Comparison of ENCODE assay signal across 22 mouse cellular contexts in the genomic region with DNA sequence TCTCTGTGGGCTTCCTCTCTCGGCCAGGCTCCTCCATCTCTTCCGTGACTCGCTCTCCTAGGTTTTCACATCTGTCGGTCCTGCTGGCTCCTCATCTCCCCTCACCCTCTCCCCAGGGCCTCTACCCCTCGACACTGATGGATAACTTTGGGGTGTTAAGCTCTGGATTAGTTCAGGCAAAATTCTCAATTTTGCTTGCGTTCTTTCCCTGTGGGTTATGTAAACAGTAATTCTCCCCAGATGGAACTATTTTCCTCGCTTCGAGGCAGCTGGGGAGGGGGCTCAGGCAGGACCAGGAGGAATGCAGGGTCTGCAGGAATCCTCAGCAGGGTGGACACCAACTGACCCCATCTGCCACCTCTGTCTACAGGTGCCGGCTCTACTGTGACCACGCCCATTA. TPM values are rescaled to one million over a fixed set of nuclear protein-coding genes. Genes with fewer than 3 reads are reported as not detected.
A peak's percentile ranks its signal among the peaks of the same experiment; 100 is the strongest.
DNase-seq lines count a peak whose midpoint lies in the region; ATAC-seq and TF ChIP-seq lines count a peak whose summit lies in the region.
"Had no signal": no experiment of that assay in that cellular context is flagged by ENCODE, and none has a peak within 500 bp of the region (broad histone marks: within the 10 kb centered on the region; RNA-seq: fewer than 3 reads in every experiment).

No protein-coding gene starts in this region.

- no peak for DNase-seq in layer of hippocampus, adult 2 months (ENCODE audit: low spot score in 2 of 2)
- no peak for DNase-seq in layer of hippocampus, adult 11-12 months (ENCODE audit: low spot score)
- DNase-seq in limb, embryonic 10.5 days (ENCODE audit: low spot score) = no peak
- DNase-seq in adipocyte (ENCODE audit: low spot score) = no peak
- no peak for DNase-seq in liver
- DNase-seq: adrenal gland, adult 2 months; cerebellum, postnatal 36 days; heart, adult 18-20 months; heart, postnatal 4 days; kidney, postnatal 4 days; lung, adult 18-20 months; lung, postnatal 36 days; right cerebral cortex, adult 18-20 months; spleen, adult 18-20 months had no signal

- no peak for ATAC-seq in embryonic facial prominence, embryonic 13.5 days (ENCODE audit: insufficient number of reproducible peaks, insufficient read depth, low FRiP score, low TSS enrichment, low read depth)
- no peak for ATAC-seq in stomach, embryonic 16.5 days (ENCODE audit: insufficient read depth, low FRiP score)
- ATAC-seq: hindbrain, postnatal 0 days had no signal

- H3K9ac ChIP-seq in embryonic facial prominence, embryonic 13.5 days = peak overlapping the region; percentile 57
- peak overlapping the region; percentile 48; the same call in 1 of the 2 replicates for H3K9ac ChIP-seq in stomach, embryonic 16.5 days (ENCODE audit: low read length)
- H3K9ac ChIP-seq: heart, embryonic 15.5 days; kidney, embryonic 15.5 days had no signal

- H3K4me2 ChIP-seq in embryonic facial prominence, embryonic 13.5 days = peak overlapping the region; percentile 44
- 0 out of 2 replicates have a peak overlapping the region, but pooled peaks have one; percentile 10 for H3K4me2 ChIP-seq in stomach, embryonic 16.5 days (ENCODE audit: low read depth, low read length)
- H3K4me2 ChIP-seq: heart, embryonic 15.5 days; kidney, embryonic 15.5 days had no signal

- WGBS in embryonic facial prominence, embryonic 13.5 days = 17% methylated on average over 10 of the region's 10 CpGs
- WGBS in limb, embryonic 10.5 days = 39% methylated on average over 10 of the region's 10 CpGs
- 27% methylated on average over 10 of the region's 10 CpGs for WGBS in stomach, embryonic 16.5 days

- H3K9me3 ChIP-seq in embryonic facial prominence, embryonic 13.5 days = no peaks in the 10 kb centered on the region
- no peaks in the 10 kb centered on the region for H3K9me3 ChIP-seq in limb, embryonic 10.5 days (replicated peaks)
- H3K9me3 ChIP-seq in stomach, embryonic 16.5 days (replicated peaks; ENCODE audit: control insufficient read depth, low read length) = no peaks in the 10 kb centered on the region
- H3K9me3 ChIP-seq: heart, embryonic 15.5 days; kidney, embryonic 15.5 days had no signal

- H3K27ac ChIP-seq in layer of hippocampus, adult 2 months = peak overlapping the region; percentile 46; the same call in 1 of the 2 replicates
- peak overlapping the region; percentile 87 for H3K27ac ChIP-seq in embryonic facial prominence, embryonic 13.5 days
- peak overlapping the region; percentile 54 for H3K27ac ChIP-seq in limb, embryonic 10.5 days
- H3K27ac ChIP-seq in stomach, embryonic 16.5 days (ENCODE audit: low read length) = no peak overlapping the region
- H3K27ac ChIP-seq: heart, embryonic 15.5 days; hindbrain, postnatal 0 days; kidney, embryonic 15.5 days had no signal

- no peaks in the 10 kb centered on the region for H3K36me3 ChIP-seq in embryonic facial prominence, embryonic 13.5 days
- no peaks in the 10 kb centered on the region for H3K36me3 ChIP-seq in limb, embryonic 10.5 days
- H3K36me3 ChIP-seq in stomach, embryonic 16.5 days (ENCODE audit: control insufficient read depth, insufficient read depth, low read length) = no peaks in the 10 kb centered on the region
- H3K36me3 ChIP-seq: heart, embryonic 15.5 days; kidney, embryonic 15.5 days had no signal

- H3K4me3 ChIP-seq in layer of hippocampus, adult 2 months = no peak overlapping the region
- 0 out of 2 replicates have a peak overlapping the region, but pooled peaks have one; percentile 18 for H3K4me3 ChIP-seq in embryonic facial prominence, embryonic 13.5 days
- peak overlapping the region; percentile 9; the same call in 1 of the 2 replicates for H3K4me3 ChIP-seq in limb, embryonic 10.5 days
- no peak overlapping the region for H3K4me3 ChIP-seq in stomach, embryonic 16.5 days (replicated peaks; ENCODE audit: low read length)
- H3K4me3 ChIP-seq: heart, embryonic 15.5 days; kidney, embryonic 15.5 days had no signal

- no peak for TF ChIP-seq CTCF in layer of hippocampus, adult 2 months (conservative IDR thresholded peaks at IDR 0.05)

- H3K4me1 ChIP-seq in embryonic facial prominence, embryonic 13.5 days = peaks cover 48% of the 10 kb centered on the region
- H3K4me1 ChIP-seq in limb, embryonic 10.5 days = peaks cover 54% of the 10 kb centered on the region
- H3K4me1 ChIP-seq in stomach, embryonic 16.5 days (ENCODE audit: control insufficient read depth, insufficient read depth, low read length) = peaks cover 31% of the 10 kb centered on the region

- H3K27me3 ChIP-seq in embryonic facial prominence, embryonic 13.5 days = no peaks in the 10 kb centered on the region
- H3K27me3 ChIP-seq in limb, embryonic 10.5 days (ENCODE audit: low read depth, poor library complexity, severe bottlenecking) = no peaks in the 10 kb centered on the region
- H3K27me3 ChIP-seq in stomach, embryonic 16.5 days (ENCODE audit: control insufficient read depth, insufficient read depth, low read length) = no peaks in the 10 kb centered on the region

RNA-seq across cellular contexts. Expression of a gene that starts 2.0 kb away (rescaled TPM):
- 1 to 10 TPM; 6.3 to 9.3 TPM for total RNA-seq in layer of hippocampus, adult 2 months (2021)
- 5.4 and 5.7 TPM in 2 replicates for polyA plus RNA-seq in embryonic facial prominence, embryonic 13.5 days (2015; fragmentation: Nextera tagmentation; extraction: Ambion mirVana)
- 0.16 and 0.39 TPM in 2 replicates for polyA plus RNA-seq in limb, embryonic 10.5 days (2016; fragmentation: Nextera tagmentation; extraction: Ambion mirVana)
- polyA plus RNA-seq in stomach, embryonic 16.5 days (2015; fragmentation: Nextera tagmentation; extraction: Ambion mirVana) = 0.55 and 1.2 TPM in 2 replicates
- total RNA-seq: heart, adult 18-20 months; heart, postnatal 4 days; liver, adult 2 months; megakaryocyte-erythroid progenitor cell, adult 5-6 weeks had no signal
- polyA plus RNA-seq: heart, embryonic 15.5 days; liver, adult 2 months had no signal

RNA-seq across cellular contexts. Expression of a gene that starts 8.4 kb away (rescaled TPM):
- 1 to 10 TPM; 2.2 to 2.3 TPM for total RNA-seq in layer of hippocampus, adult 2 months (2021)
- polyA plus RNA-seq in embryonic facial prominence, embryonic 13.5 days (2015; fragmentation: Nextera tagmentation; extraction: Ambion mirVana) = 6.3 and 6.8 TPM in 2 replicates
- 0.54 and 0.83 TPM in 2 replicates for polyA plus RNA-seq in limb, embryonic 10.5 days (2016; fragmentation: Nextera tagmentation; extraction: Ambion mirVana)
- 2.9 and 3.4 TPM in 2 replicates for polyA plus RNA-seq in stomach, embryonic 16.5 days (2015; fragmentation: Nextera tagmentation; extraction: Ambion mirVana)
- total RNA-seq: liver, adult 2 months; megakaryocyte-erythroid progenitor cell, adult 5-6 weeks had no signal
- polyA plus RNA-seq: liver, adult 2 months had no signal

RNA-seq across cellular contexts. Expression of a gene that starts 13.8 kb away (rescaled TPM):
- total RNA-seq in layer of hippocampus, adult 2 months (2021) = 100 to 1,000 TPM; 184 to 211 TPM
- polyA plus RNA-seq in embryonic facial prominence, embryonic 13.5 days (2015; fragmentation: Nextera tagmentation; extraction: Ambion mirVana) = 15.2 and 17.3 TPM in 2 replicates
- polyA plus RNA-seq in limb, embryonic 10.5 days (2016; fragmentation: Nextera tagmentation; extraction: Ambion mirVana) = 2.2 and 4.9 TPM in 2 replicates
- polyA plus RNA-seq in stomach, embryonic 16.5 days (2015; fragmentation: Nextera tagmentation; extraction: Ambion mirVana) = 8.4 and 9.8 TPM in 2 replicates
- total RNA-seq: megakaryocyte-erythroid progenitor cell, adult 5-6 weeks had no signal

RNA-seq across cellular contexts. Expression of a gene that starts 19.1 kb away (rescaled TPM):
- total RNA-seq in layer of hippocampus, adult 2 months (2021) = 10 to 100 TPM; 69.2 to 72.8 TPM
- 7.8 and 10.2 TPM in 2 replicates for polyA plus RNA-seq in embryonic facial prominence, embryonic 13.5 days (2015; fragmentation: Nextera tagmentation; extraction: Ambion mirVana)
- 3.7 and 4.7 TPM in 2 replicates for polyA plus RNA-seq in limb, embryonic 10.5 days (2016; fragmentation: Nextera tagmentation; extraction: Ambion mirVana)
- 2.7 and 2.9 TPM in 2 replicates for polyA plus RNA-seq in stomach, embryonic 16.5 days (2015; fragmentation: Nextera tagmentation; extraction: Ambion mirVana)

RNA-seq across cellular contexts. Expression of a gene that starts 19.6 kb away (rescaled TPM):
- total RNA-seq in layer of hippocampus, adult 2 months (2021) = under 1 TPM; 0.13 to 0.25 TPM
- 0.45 and 0.54 TPM in 2 replicates for polyA plus RNA-seq in embryonic facial prominence, embryonic 13.5 days (2015; fragmentation: Nextera tagmentation; extraction: Ambion mirVana)
- polyA plus RNA-seq in limb, embryonic 10.5 days (2016; fragmentation: Nextera tagmentation; extraction: Ambion mirVana) = 0.16 and 0.21 TPM in 2 replicates
- polyA plus RNA-seq in stomach, embryonic 16.5 days (2015; fragmentation: Nextera tagmentation; extraction: Ambion mirVana) = 13.8 and 18.8 TPM in 2 replicates
- total RNA-seq: heart, postnatal 4 days; hindbrain, postnatal 0 days; megakaryocyte-erythroid progenitor cell, adult 5-6 weeks had no signal
- polyA plus RNA-seq: adrenal gland, adult 2 months; forebrain, embryonic 11.5 days had no signal

Comparison
In these comparisons a context has a peak if more than half of its experiments do, and no peak if none do; other contexts are left out.
1. H3K4me3 ChIP-seq: peak in embryonic facial prominence, embryonic 13.5 days (single experiment) and limb, embryonic 10.5 days (single experiment); none in layer of hippocampus, adult 2 months (single experiment) and stomach, embryonic 16.5 days (single experiment).